Mouse (Mus musculus): ENCODE results near the gene Eif4e3. TPM values are rescaled to one million over a fixed set of nuclear protein-coding genes. Genes with fewer than 3 reads are reported as not detected.

Gene Eif4e3
- 10.3 and 10.9 TPM in 2 replicates for polyA plus RNA-seq (2015; fragmentation: Nextera tagmentation; extraction: Ambion mirVana)

GRCm38 (mm10) chr6:99666318-99667171 is at the start of gene Eif4e3, which contains the start of gene Gm20696:
TSS of gene Eif4e3 (minus strand) at chr6:99666771.
TSS of gene Gm20696 (minus strand) at chr6:99666797.
- WGBS = under 1% methylated on average over 75 of the region's 75 CpGs
- H3K27ac ChIP-seq = peak within 1 kb of the TSS; percentile 37; the same call in 1 of the 2 replicates
- H3K27me3 ChIP-seq = no peaks in the 10 kb centered on the region
- no peaks in the 10 kb centered on the region for H3K9me3 ChIP-seq (replicated peaks)
- H3K9ac ChIP-seq = peak within 1 kb of the TSS; percentile 71
- peak within 1 kb of the TSS; percentile 80 for H3K4me3 ChIP-seq
- H3K36me3 ChIP-seq = no peaks in the 10 kb centered on the region
- H3K4me1 ChIP-seq (replicated peaks) = peaks cover 20% of the 10 kb centered on the region
- ATAC-seq (replicated peaks; ENCODE audit: insufficient number of reproducible peaks, insufficient read depth, low FRiP score, low read depth) = peak; percentile 85
- peak within 1 kb of the TSS; percentile 92 for H3K4me2 ChIP-seq

- Histone ChIP-seq H3K36me3 (no peaks in the 10 kb centered on the region), H3K9me3 (replicated peaks) (no peaks in the 10 kb centered on the region), H3K27me3 (peaks cover 13% of the 10 kb centered on the region), H3K9ac (no peak overlapping the region), H3K4me2 (no peak overlapping the region), H3K4me1 (replicated peaks) (no peaks in the 10 kb centered on the region), H3K27ac (no peak overlapping the region), H3K4me3 (no peak overlapping the region)
- no peak for ATAC-seq (replicated peaks; ENCODE audit: insufficient number of reproducible peaks, insufficient read depth, low FRiP score, low read depth)
- 56% methylated on average over 6 of the region's 6 CpGs for WGBS
Observed at GRCm38 (mm10) chr6:99715913-99716312, 49.3 kb upstream of the Eif4e3 start.

- H3K4me2 ChIP-seq = no peak overlapping the region
- H3K9ac ChIP-seq = no peak overlapping the region
- H3K4me3 ChIP-seq = no peak overlapping the region
- H3K9me3 ChIP-seq (replicated peaks) = no peaks in the 10 kb centered on the region
- no peak for ATAC-seq (replicated peaks; ENCODE audit: insufficient number of reproducible peaks, insufficient read depth, low FRiP score, low read depth)
- WGBS = 49% methylated on average over 6 of the region's 6 CpGs
- peaks cover 13% of the 10 kb centered on the region for H3K27me3 ChIP-seq
- no peaks in the 10 kb centered on the region for H3K4me1 ChIP-seq (replicated peaks)
- H3K27ac ChIP-seq = no peak overlapping the region
- H3K36me3 ChIP-seq = no peaks in the 10 kb centered on the region
Observed at GRCm38 (mm10) chr6:99715191-99715590, 48.6 kb upstream of the Eif4e3 start.

GRCm38 (mm10) chr6:99713256-99713655 is 46.7 kb upstream of the Eif4e3 start:
- no peak overlapping the region for H3K4me2 ChIP-seq
- 78% methylated on average over 5 of the region's 5 CpGs for WGBS
- H3K36me3 ChIP-seq = no peaks in the 10 kb centered on the region
- H3K9me3 ChIP-seq (replicated peaks) = no peaks in the 10 kb centered on the region
- H3K27ac ChIP-seq = no peak overlapping the region
- no peaks in the 10 kb centered on the region for H3K4me1 ChIP-seq (replicated peaks)
- ATAC-seq (replicated peaks; ENCODE audit: insufficient number of reproducible peaks, insufficient read depth, low FRiP score, low read depth) = no peak
- no peak overlapping the region for H3K9ac ChIP-seq
- no peak overlapping the region for H3K4me3 ChIP-seq
- peaks cover 16% of the 10 kb centered on the region for H3K27me3 ChIP-seq

GRCm38 (mm10) chr6:99711576-99712101 is 45.1 kb upstream of the Eif4e3 start:
- Histone ChIP-seq H3K9me3 (replicated peaks) (no peaks in the 10 kb centered on the region), H3K4me3 (no peak overlapping the region), H3K36me3 (no peaks in the 10 kb centered on the region), H3K4me2 (no peak overlapping the region), H3K9ac (no peak overlapping the region), H3K27me3 (peaks cover 17% of the 10 kb centered on the region), H3K4me1 (replicated peaks) (no peaks in the 10 kb centered on the region), H3K27ac (no peak overlapping the region)
- no peak for ATAC-seq (replicated peaks; ENCODE audit: insufficient number of reproducible peaks, insufficient read depth, low FRiP score, low read depth)
- 67% methylated on average over 11 of the region's 11 CpGs for WGBS

- Histone ChIP-seq H3K9ac (no peak overlapping the region), H3K9me3 (replicated peaks) (no peaks in the 10 kb centered on the region), H3K27ac (no peak overlapping the region), H3K27me3 (peaks cover 34% of the 10 kb centered on the region), H3K4me2 (no peak overlapping the region), H3K4me3 (no peak overlapping the region), H3K4me1 (replicated peaks) (no peaks in the 10 kb centered on the region), H3K36me3 (no peaks in the 10 kb centered on the region)
- ATAC-seq (replicated peaks; ENCODE audit: insufficient number of reproducible peaks, insufficient read depth, low FRiP score, low read depth) = no peak
- 59% methylated on average over 3 of the region's 3 CpGs for WGBS
Observed at GRCm38 (mm10) chr6:99700484-99700883, 33.9 kb upstream of the Eif4e3 start.

- Histone ChIP-seq H3K27ac (no peak overlapping the region), H3K9ac (peak overlapping the region; percentile 67), H3K4me2 (peak overlapping the region; percentile 95), H3K9me3 (replicated peaks) (no peaks in the 10 kb centered on the region), H3K4me3 (peak overlapping the region; percentile 74), H3K27me3 (peaks cover 91% of the 10 kb centered on the region), H3K4me1 (replicated peaks) (peaks cover 16% of the 10 kb centered on the region), H3K36me3 (no peaks in the 10 kb centered on the region)
- ATAC-seq (replicated peaks; ENCODE audit: insufficient number of reproducible peaks, insufficient read depth, low FRiP score, low read depth) = peak; percentile 28; the same call in 1 of the 2 replicates
- WGBS = 1% methylated on average over 106 of the region's 110 CpGs
Observed at GRCm38 (mm10) chr6:99692916-99693841, 26.6 kb upstream of the Eif4e3 start.

- Histone ChIP-seq H3K4me3 (peak within 1 kb of the TSS; percentile 74), H3K9ac (peak within 1 kb of the TSS; percentile 67), H3K36me3 (no peaks in the 10 kb centered on the region), H3K4me2 (peak within 1 kb of the TSS; percentile 95), H3K27ac (no peak within 1 kb of the TSS), H3K9me3 (replicated peaks) (no peaks in the 10 kb centered on the region), H3K27me3 (peaks cover 84% of the 10 kb centered on the region), H3K4me1 (replicated peaks) (peaks cover 16% of the 10 kb centered on the region)
- under 1% methylated on average over 85 of the region's 112 CpGs for WGBS
- ATAC-seq (replicated peaks; ENCODE audit: insufficient number of reproducible peaks, insufficient read depth, low FRiP score, low read depth) = peak; percentile 52
Observed at GRCm38 (mm10) chr6:99692206-99692915, 25.8 kb upstream of the Eif4e3 start, which contains the start of gene Gpr27. TSS of gene Gpr27 (plus strand) at chr6:99692679.

GRCm38 (mm10) chr6:99691666-99692205 is 25.2 kb upstream of the Eif4e3 start:
- no peaks in the 10 kb centered on the region for H3K36me3 ChIP-seq
- no peak for ATAC-seq (replicated peaks; ENCODE audit: insufficient number of reproducible peaks, insufficient read depth, low FRiP score, low read depth)
- H3K27me3 ChIP-seq = peaks cover 78% of the 10 kb centered on the region
- H3K4me3 ChIP-seq = peak overlapping the region; percentile 74
- peak overlapping the region; percentile 67 for H3K9ac ChIP-seq
- peak overlapping the region; percentile 95 for H3K4me2 ChIP-seq
- peaks cover 16% of the 10 kb centered on the region for H3K4me1 ChIP-seq (replicated peaks)
- no peak overlapping the region for H3K27ac ChIP-seq
- no peaks in the 10 kb centered on the region for H3K9me3 ChIP-seq (replicated peaks)
- 7% methylated on average over 25 of the region's 25 CpGs for WGBS

- Histone ChIP-seq H3K27ac (no peak overlapping the region), H3K27me3 (peaks cover 47% of the 10 kb centered on the region), H3K36me3 (no peaks in the 10 kb centered on the region), H3K9ac (no peak overlapping the region), H3K4me2 (no peak overlapping the region), H3K9me3 (replicated peaks) (no peaks in the 10 kb centered on the region), H3K4me3 (no peak overlapping the region), H3K4me1 (replicated peaks) (peaks cover 13% of the 10 kb centered on the region)
- 57% methylated on average over 6 of the region's 6 CpGs for WGBS
- no peak for ATAC-seq (replicated peaks; ENCODE audit: insufficient number of reproducible peaks, insufficient read depth, low FRiP score, low read depth)
Observed at GRCm38 (mm10) chr6:99688513-99688912, 21.9 kb upstream of the Eif4e3 start.
